Mouse (Mus musculus) liver, postnatal 0 days (tissue): ENCODE data around the gene Efcab5. TPM values are rescaled to one million over a fixed set of nuclear protein-coding genes. Genes with fewer than 3 reads are reported as not detected.

Experiments used
- ATAC-seq: fragments of 200-750 bp; cut with Nextera tagmentation; 2 replicates; pipeline ENCODE4 v1.8.0; 2017; ENCODE audit warnings: mild to moderate bottlenecking, moderate library complexity
- DNase-seq: peaks from one replicate; pipeline ENCODE4 v3.0.0-alpha.2; 2016
- H3K27ac ChIP-seq: fragments of 300-500 bp; sonication (generic); 2 replicates; pipeline ENCODE4 v1.5.1; 2014; ENCODE audit warnings: antibody characterized with exemption, moderate library complexity, mild to moderate bottlenecking, low read depth
- H3K27me3 ChIP-seq: fragments of 300-500 bp; sonication (generic); 2 replicates; pipeline ENCODE4 v1.6.1; 2014; ENCODE audit warnings: low read length, control low read depth, mixed read lengths; ENCODE audit not compliant: insufficient read depth
- H3K36me3 ChIP-seq: fragments of 300-500 bp; sonication (generic); replicated peaks from 2 replicates; pipeline ENCODE4 v1.6.1; 2014; ENCODE audit warnings: mild to moderate bottlenecking, control low read depth, low read length, moderate library complexity, mixed read lengths; ENCODE audit not compliant: insufficient read depth
- H3K4me1 ChIP-seq: fragments of 300-500 bp; sonication (generic); 2 replicates; pipeline ENCODE4 v1.6.1; 2014; ENCODE audit warnings: antibody characterized with exemption, mild to moderate bottlenecking, control low read depth; ENCODE audit not compliant: insufficient read depth
- H3K4me2 ChIP-seq: fragments of 300-500 bp; sonication (generic); 2 replicates; pipeline ENCODE4 v1.6.1; 2014; ENCODE audit warnings: low read depth, mild to moderate bottlenecking, low read length, moderate library complexity, mixed read lengths
- H3K4me3 ChIP-seq: fragments of 300-500 bp; sonication (generic); 2 replicates; pipeline ENCODE4 v1.5.1; 2014; ENCODE audit warnings: low read depth, low read length
- H3K9ac ChIP-seq: fragments of 300-500 bp; sonication (generic); replicated peaks from 2 replicates; pipeline ENCODE4 v1.6.1; 2014; ENCODE audit warnings: mild to moderate bottlenecking, moderate library complexity
- H3K9me3 ChIP-seq: fragments of 300-500 bp; sonication (generic); 2 replicates; pipeline ENCODE4 v1.6.1; 2016; ENCODE audit warnings: mild to moderate bottlenecking, control low read depth, low read length, mixed read lengths
- CTCF ChIP-seq: sonication (generic); IDR thresholded peaks from 2 replicates; pipeline ENCODE4 v1.5.1; 2016; ENCODE audit warnings: antibody characterized with exemption, low read depth
- EP300 ChIP-seq: IDR thresholded peaks from 2 replicates; pipeline ENCODE4 v1.6.1; 2016; ENCODE audit warnings: antibody characterized with exemption, low read depth, mild to moderate bottlenecking
- WGBS: fragments of 180-500 bp; shearing (Covaris S2); extraction: QIAGEN DNeasy Blood & Tissue Kit; methylation state at CpG from one replicate; pipeline ENCODE4 v1.1.7; 2014; ENCODE audit not compliant: insufficient replicate concordance; 5-methylcytosine and 5-hydroxymethylcytosine counted together
- polyA plus RNA-seq: library from polyadenylated mRNA; unstranded; fragments of >200 nt; fragmentation: Nextera tagmentation; extraction: Ambion mirVana; gene quantifications from 2 replicates; pipeline ENCODE4 v1.2.1, GENCODE M21; 2015

Gene Efcab5
- polyA plus RNA-seq, 1 experiment from 2014 or later = 0.16 TPM

DNA sequence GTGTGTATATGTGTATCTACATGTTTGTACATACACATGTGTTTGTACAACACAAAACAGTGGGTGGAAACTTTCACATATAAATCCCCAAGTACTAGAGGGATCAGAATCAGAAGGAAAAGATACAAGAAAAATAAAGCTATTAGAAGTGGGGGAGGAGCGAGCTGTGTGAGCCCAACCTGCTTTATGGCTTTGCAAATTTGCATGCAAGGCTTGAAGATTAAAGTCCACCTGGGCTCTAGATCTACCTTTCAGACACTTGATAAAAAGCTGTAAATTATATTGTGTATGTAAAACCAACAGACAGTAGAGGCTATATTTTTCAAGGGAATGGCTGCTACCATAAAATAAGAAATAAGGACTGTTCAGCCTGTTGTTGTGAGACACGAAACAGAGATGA, 6.7 kb downstream of the Efcab5 start:
- WGBS = 71% methylated on average over 2 of the region's 2 CpGs
- Histone ChIP-seq H3K27me3 (no peaks in the 10 kb centered on the region), H3K36me3 (no peaks in the 10 kb centered on the region), H3K4me2 (no peak overlapping the region), H3K4me1 (0 out of 2 replicates have a peak, but pooled peaks cover 3% of the 10 kb centered on the region), H3K27ac (no peak overlapping the region), H3K4me3 (no peak overlapping the region), H3K9me3 (no peaks in the 10 kb centered on the region), H3K9ac (no peak overlapping the region)
- ATAC-seq (no peak), DNase-seq (no peak)
- TF ChIP-seq CTCF = no peak
- TF ChIP-seq EP300 = no peak

- no peak overlapping the region for H3K4me2 ChIP-seq
These were observed 7.2 kb downstream of the Efcab5 start for GRCm38 (mm10) chr11:77181528-77181927.

DNA sequence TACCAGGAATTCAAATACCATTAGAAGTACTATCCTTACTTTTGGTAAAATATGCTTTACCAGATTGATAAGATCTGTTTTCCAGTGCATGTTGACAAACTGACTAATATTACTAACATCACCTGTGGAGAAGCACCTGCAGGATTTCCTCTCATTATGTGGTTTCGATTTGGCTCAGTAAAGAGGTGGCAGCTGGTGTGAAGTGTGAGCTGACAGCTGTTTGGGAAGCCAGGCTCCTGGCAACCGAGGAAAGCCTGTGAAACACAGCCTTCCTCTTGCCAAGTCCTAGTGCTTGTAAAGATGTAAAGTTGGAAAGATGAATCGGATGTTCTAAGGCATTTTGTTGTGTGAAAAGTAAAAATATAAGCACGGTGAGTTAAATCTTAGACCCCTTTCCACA, 7.9 kb downstream of the Efcab5 start:
- Histone ChIP-seq H3K9ac (no peak overlapping the region), H3K36me3 (no peaks in the 10 kb centered on the region), H3K4me3 (no peak overlapping the region)

More at GRCm38 (mm10) chr11:77181528-77181927, 7.2 kb downstream of the Efcab5 start:
- 0 out of 2 replicates have a peak, but pooled peaks cover 3% of the 10 kb centered on the region for H3K4me1 ChIP-seq
- WGBS = 47% methylated on average over 5 of the region's 5 CpGs
- H3K27me3 ChIP-seq = no peaks in the 10 kb centered on the region
- TF ChIP-seq CTCF (no peak), EP300 (no peak)
- no peak overlapping the region for H3K27ac ChIP-seq
- H3K36me3 ChIP-seq = no peaks in the 10 kb centered on the region
- H3K9me3 ChIP-seq = no peaks in the 10 kb centered on the region
- H3K4me3 ChIP-seq = no peak overlapping the region
- DNase-seq (no peak), ATAC-seq (no peak)
- H3K9ac ChIP-seq = no peak overlapping the region

DNA sequence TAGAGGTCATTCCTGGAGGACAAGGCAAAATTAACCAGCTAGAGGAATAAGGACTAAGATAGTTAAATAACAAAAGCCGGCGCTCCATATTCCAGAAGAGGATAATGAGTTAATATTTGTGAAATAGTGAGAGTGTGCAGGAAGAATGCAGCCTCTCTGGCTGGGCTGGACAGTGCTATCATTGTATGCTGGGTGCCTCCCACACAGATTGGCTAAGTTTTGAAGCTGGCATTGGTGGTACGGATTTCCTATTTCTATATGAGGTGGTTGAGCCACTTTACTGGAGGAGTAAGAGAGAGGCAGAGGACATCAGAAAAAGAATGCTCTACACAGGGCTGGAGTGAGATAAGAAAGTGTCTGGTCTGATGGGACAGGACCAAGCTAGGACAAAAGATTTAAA, 9.0 kb downstream of the Efcab5 start:
- Histone ChIP-seq H3K27ac (no peak overlapping the region), H3K9ac (no peak overlapping the region), H3K4me2 (no peak overlapping the region), H3K27me3 (no peaks in the 10 kb centered on the region), H3K4me1 (no peaks in the 10 kb centered on the region), H3K9me3 (no peaks in the 10 kb centered on the region), H3K4me3 (no peak overlapping the region), H3K36me3 (no peaks in the 10 kb centered on the region)
- DNase-seq = no peak
- WGBS = 78% methylated on average over 3 of the region's 3 CpGs
- no peak for ATAC-seq
- TF ChIP-seq CTCF (no peak), EP300 (no peak)

More for the DNA sequence above, 7.9 kb downstream of the Efcab5 start:
- TF ChIP-seq CTCF (no peak), EP300 (no peak)
- Histone ChIP-seq H3K27me3 (no peaks in the 10 kb centered on the region), H3K4me1 (0 out of 2 replicates have a peak, but pooled peaks cover 3% of the 10 kb centered on the region), H3K4me2 (no peak overlapping the region), H3K27ac (no peak overlapping the region), H3K9me3 (no peaks in the 10 kb centered on the region)
- ATAC-seq (no peak), DNase-seq (no peak)
- WGBS = 53% methylated on average over 4 of the region's 4 CpGs

DNA sequence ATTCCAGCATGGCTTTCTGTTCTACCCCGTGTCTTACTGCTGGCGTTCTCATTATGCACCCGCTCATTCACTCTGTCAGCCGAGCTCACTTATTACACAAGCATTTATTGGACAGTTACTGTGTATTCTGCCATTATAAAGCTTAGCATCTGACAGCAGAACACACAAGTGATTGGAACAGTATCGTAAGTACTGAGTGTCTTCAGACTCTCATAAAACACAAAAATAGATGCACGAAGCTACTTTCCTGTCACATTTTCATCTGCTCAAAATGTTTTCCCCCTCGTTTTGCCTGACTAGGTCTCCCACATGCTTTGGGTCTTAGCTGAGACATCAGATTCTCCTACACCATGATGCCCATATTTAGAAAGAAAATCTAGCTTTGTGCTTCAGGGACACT, 14.2 kb downstream of the Efcab5 start:
- no peak for TF ChIP-seq EP300
- TF ChIP-seq CTCF = no peak
- 80% methylated on average over 7 of the region's 7 CpGs for WGBS

DNA sequence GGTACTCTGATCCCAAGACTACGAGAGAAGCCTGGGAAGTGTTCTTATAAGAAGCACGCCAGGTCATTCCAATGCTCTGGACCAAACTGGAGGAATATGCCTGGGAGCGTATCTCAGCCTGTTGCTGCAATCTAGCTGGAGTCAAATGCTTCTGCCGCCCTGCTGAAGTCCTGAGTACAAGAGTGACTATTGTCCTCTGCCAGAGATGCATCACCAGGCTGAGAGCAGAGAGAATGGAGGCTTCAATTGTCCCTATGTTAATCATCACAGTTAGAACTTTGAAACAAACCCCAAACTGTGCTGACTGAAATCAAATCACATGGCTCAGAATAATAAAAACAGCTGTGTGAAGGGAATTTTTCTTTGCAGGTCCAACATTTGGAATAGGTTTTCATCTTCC, 15.0 kb downstream of the Efcab5 start:
- no peak for TF ChIP-seq CTCF
- no peak for TF ChIP-seq EP300
- H3K27ac ChIP-seq = no peak overlapping the region
- no peaks in the 10 kb centered on the region for H3K27me3 ChIP-seq
- H3K4me2 ChIP-seq = no peak overlapping the region
- no peaks in the 10 kb centered on the region for H3K4me1 ChIP-seq
- no peaks in the 10 kb centered on the region for H3K9me3 ChIP-seq
- no peaks in the 10 kb centered on the region for H3K36me3 ChIP-seq
- WGBS = 79% methylated on average over 4 of the region's 4 CpGs
- DNase-seq (no peak), ATAC-seq (no peak)
- H3K4me3 ChIP-seq = no peak overlapping the region
- no peak overlapping the region for H3K9ac ChIP-seq

More for the DNA sequence above, 14.2 kb downstream of the Efcab5 start:
- H3K9me3 ChIP-seq = no peaks in the 10 kb centered on the region
- no peak overlapping the region for H3K27ac ChIP-seq
- H3K4me2 ChIP-seq = no peak overlapping the region
- DNase-seq = no peak
- H3K4me1 ChIP-seq = no peaks in the 10 kb centered on the region
- no peaks in the 10 kb centered on the region for H3K36me3 ChIP-seq
- no peaks in the 10 kb centered on the region for H3K27me3 ChIP-seq
- no peak for ATAC-seq
- H3K9ac ChIP-seq = no peak overlapping the region
- no peak overlapping the region for H3K4me3 ChIP-seq

- no peaks in the 10 kb centered on the region for H3K36me3 ChIP-seq
- H3K4me1 ChIP-seq = no peaks in the 10 kb centered on the region
- H3K27me3 ChIP-seq = no peaks in the 10 kb centered on the region
- 40% methylated on average over 1 of the region's 1 CpGs for WGBS
- no peak overlapping the region for H3K4me2 ChIP-seq
- ATAC-seq = no peak
- H3K9ac ChIP-seq = no peak overlapping the region
- no peak overlapping the region for H3K27ac ChIP-seq
- no peaks in the 10 kb centered on the region for H3K9me3 ChIP-seq
- H3K4me3 ChIP-seq = no peak overlapping the region
- TF ChIP-seq EP300 (no peak), CTCF (no peak)
- DNase-seq = no peak
These were observed 28.0 kb downstream of the Efcab5 start for GRCm38 (mm10) chr11:77160744-77161143.
